Mouse (Mus musculus) testis, adult 2 months (tissue): ENCODE data around the gene Hand1. TPM values are rescaled to one million over a fixed set of nuclear protein-coding genes. Genes with fewer than 3 reads are reported as not detected.

Experiments
- H3K27ac ChIP-seq: fragments of 200-500 bp; 2 replicates; pipeline ENCODE4 v1.5.1; 2012; ENCODE audit warnings: low read depth, low read length; ENCODE audit not compliant: control insufficient read depth, insufficient read depth
- H3K27me3 ChIP-seq: fragments of 200-500 bp; 2 replicates; pipeline ENCODE4 v1.6.1; 2012; ENCODE audit warnings: mild to moderate bottlenecking, low read length, moderate library complexity; ENCODE audit not compliant: control insufficient read depth, insufficient read depth
- H3K36me3 ChIP-seq: fragments of 200-500 bp; 2 replicates; pipeline ENCODE4 v1.6.1; 2012; ENCODE audit warnings: mild to moderate bottlenecking, low read length; ENCODE audit not compliant: control insufficient read depth, insufficient read depth
- H3K4me1 ChIP-seq: fragments of 200-500 bp; 2 replicates; pipeline ENCODE4 v1.6.1; 2012; ENCODE audit warnings: low read length; ENCODE audit not compliant: control insufficient read depth, insufficient read depth
- H3K4me3 ChIP-seq: fragments of 200-500 bp; 2 replicates; pipeline ENCODE4 v1.5.1; 2012; ENCODE audit warnings: low read depth, mild to moderate bottlenecking, low read length, moderate library complexity, mixed read lengths; ENCODE audit not compliant: control insufficient read depth
- CTCF ChIP-seq: fragments of 200-500 bp; IDR thresholded peaks from 2 replicates; pipeline ENCODE4 v1.5.1; 2012; ENCODE audit warnings: low read depth, mild to moderate bottlenecking, inconsistent platforms, low read length, moderate library complexity; ENCODE audit not compliant: control insufficient read depth, insufficient read depth, insufficient replicate concordance
- POLR2A ChIP-seq: fragments of 200-500 bp; IDR thresholded peaks from 2 replicates; pipeline ENCODE4 v1.6.1; 2012; ENCODE audit warnings: low read depth, mild to moderate bottlenecking, inconsistent platforms, low read length, moderate library complexity; ENCODE audit not compliant: control insufficient read depth
- polyA plus RNA-seq: library from polyadenylated mRNA; depleted of rRNA; stranded (reverse); fragments of >200 nt; gene quantifications from 2 replicates; pipeline ENCODE4 v1.2.3, GENCODE M21; 2012

Hand1 gene
- polyA plus RNA-seq, 1 experiment, result 0.15 TPM

- Histone ChIP-seq H3K4me1 (peaks cover 31% of the 10 kb centered on the region), H3K4me3 (no peak overlapping the region), H3K27ac (no peak overlapping the region), H3K36me3 (no peaks in the 10 kb centered on the region), H3K27me3 (peaks cover 18% of the 10 kb centered on the region)
- TF ChIP-seq POLR2A (no peak), CTCF (no peak)
These were observed 757 bp downstream of the Hand1 start for GRCm38 (mm10) chr11:57831861-57832260.

DNA sequence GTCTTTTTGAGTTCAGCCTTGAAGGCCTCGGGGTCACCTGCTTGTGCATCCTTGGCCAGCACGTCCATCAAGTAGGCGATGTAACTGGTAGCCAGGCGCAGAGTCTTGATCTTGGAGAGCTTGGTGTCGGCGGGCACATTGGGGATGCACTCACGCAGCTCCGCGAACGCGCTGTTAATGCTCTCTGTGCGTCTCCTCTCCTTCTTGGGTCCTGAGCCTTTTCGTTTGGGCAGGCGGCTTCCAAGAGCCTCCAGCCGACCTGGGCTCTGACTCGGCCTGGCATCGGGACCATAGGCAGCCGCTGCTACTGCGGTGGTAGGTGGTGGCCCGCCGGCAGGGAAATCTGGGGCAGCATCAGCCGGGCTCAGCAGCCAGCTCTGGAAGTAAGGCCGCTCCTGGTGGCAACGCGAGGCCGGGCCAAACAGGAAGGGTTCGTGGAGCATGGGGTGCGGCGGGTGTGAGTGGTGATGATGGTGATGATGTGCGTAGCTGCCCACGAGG is 1.3 kb downstream of the Hand1 start:
- H3K4me3 ChIP-seq, result peak overlapping the region; percentile 4; the same call in 1 of the 2 replicates
- no peak overlapping the region for H3K27ac ChIP-seq
- H3K27me3 ChIP-seq, result peaks cover 15% of the 10 kb centered on the region
- no peaks in the 10 kb centered on the region for H3K36me3 ChIP-seq
- TF ChIP-seq POLR2A, result no peak
- TF ChIP-seq CTCF, result no peak
- peaks cover 28% of the 10 kb centered on the region for H3K4me1 ChIP-seq

GRCm38 (mm10) chr11:57829871-57830775 is 2.5 kb downstream of the Hand1 start:
- no peak overlapping the region for H3K27ac ChIP-seq
- H3K4me1 ChIP-seq, result peaks cover 29% of the 10 kb centered on the region
- H3K36me3 ChIP-seq, result no peaks in the 10 kb centered on the region
- peaks cover 15% of the 10 kb centered on the region for H3K27me3 ChIP-seq
- H3K4me3 ChIP-seq, result peak overlapping the region; percentile 67
- TF ChIP-seq CTCF (no peak), POLR2A (no peak)

- Histone ChIP-seq H3K36me3 (no peaks in the 10 kb centered on the region), H3K27me3 (peaks cover 15% of the 10 kb centered on the region)
These were observed 3.4 kb downstream of the Hand1 start for GRCm38 (mm10) chr11:57828955-57829870.

GRCm38 (mm10) chr11:57827915-57828545 is 4.6 kb downstream of the Hand1 start:
- H3K36me3 ChIP-seq, result no peaks in the 10 kb centered on the region
- no peak for TF ChIP-seq POLR2A
- no peak for TF ChIP-seq CTCF
- H3K4me3 ChIP-seq, result peak overlapping the region; percentile 78
- no peak overlapping the region for H3K27ac ChIP-seq
- peaks cover 27% of the 10 kb centered on the region for H3K4me1 ChIP-seq
- peaks cover 11% of the 10 kb centered on the region for H3K27me3 ChIP-seq

More at GRCm38 (mm10) chr11:57828955-57829870, 3.4 kb downstream of the Hand1 start:
- no peak for TF ChIP-seq POLR2A
- TF ChIP-seq CTCF, result no peak
- Histone ChIP-seq H3K4me3 (peak overlapping the region; percentile 69), H3K4me1 (peaks cover 31% of the 10 kb centered on the region), H3K27ac (no peak overlapping the region)

- H3K4me3 ChIP-seq, result peak overlapping the region; percentile 78
- TF ChIP-seq CTCF, result no peak
- TF ChIP-seq POLR2A, result no peak
- H3K4me1 ChIP-seq, result peaks cover 26% of the 10 kb centered on the region
- H3K36me3 ChIP-seq, result no peaks in the 10 kb centered on the region
- peaks cover 9% of the 10 kb centered on the region for H3K27me3 ChIP-seq
- 0 out of 2 replicates have a peak overlapping the region, but pooled peaks have one; percentile 8 for H3K27ac ChIP-seq
These were observed 5.3 kb downstream of the Hand1 start for GRCm38 (mm10) chr11:57827048-57827914.
